Mouse (Mus musculus) cerebral cortex, adult 2 months (tissue): ENCODE data around the gene Dpy19l3.

Source experiments
- WGBS: fragments of 180-500 bp; shearing (Covaris S2); methylation state at CpG from one replicate; pipeline ENCODE4 v1.1.7; 2018; 5-methylcytosine and 5-hydroxymethylcytosine counted together

Dpy19l3 gene

DNA sequence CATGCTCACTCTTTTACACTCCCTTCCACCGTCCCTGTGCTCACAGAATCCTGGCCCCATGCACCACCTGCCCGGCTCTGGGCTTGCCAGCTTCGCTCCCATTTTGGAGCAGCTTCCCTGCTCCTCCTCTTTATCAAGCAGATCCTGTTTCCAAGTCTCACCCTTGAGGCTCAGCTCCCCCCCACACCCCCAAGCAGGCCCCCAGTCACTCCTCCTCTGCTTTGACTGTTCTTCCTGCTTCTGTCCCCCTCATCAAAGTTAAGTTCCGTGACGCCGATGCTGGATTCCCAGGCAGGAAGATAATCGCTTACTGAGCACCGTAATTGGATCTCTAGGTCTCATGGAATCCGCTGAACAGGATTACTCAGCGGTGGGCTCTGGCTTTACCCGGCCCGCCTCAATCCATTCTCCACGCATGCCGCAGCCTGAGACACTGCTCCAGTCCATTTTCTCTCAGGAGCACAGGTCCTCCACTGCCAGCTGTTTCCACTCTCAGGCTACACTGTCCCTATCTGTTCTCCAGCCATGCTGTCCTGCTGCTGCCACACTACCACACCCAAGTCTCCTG, 6.8 kb downstream of the Dpy19l3 start:
- WGBS = 78% methylated on average over 14 of the region's 14 CpGs

DNA sequence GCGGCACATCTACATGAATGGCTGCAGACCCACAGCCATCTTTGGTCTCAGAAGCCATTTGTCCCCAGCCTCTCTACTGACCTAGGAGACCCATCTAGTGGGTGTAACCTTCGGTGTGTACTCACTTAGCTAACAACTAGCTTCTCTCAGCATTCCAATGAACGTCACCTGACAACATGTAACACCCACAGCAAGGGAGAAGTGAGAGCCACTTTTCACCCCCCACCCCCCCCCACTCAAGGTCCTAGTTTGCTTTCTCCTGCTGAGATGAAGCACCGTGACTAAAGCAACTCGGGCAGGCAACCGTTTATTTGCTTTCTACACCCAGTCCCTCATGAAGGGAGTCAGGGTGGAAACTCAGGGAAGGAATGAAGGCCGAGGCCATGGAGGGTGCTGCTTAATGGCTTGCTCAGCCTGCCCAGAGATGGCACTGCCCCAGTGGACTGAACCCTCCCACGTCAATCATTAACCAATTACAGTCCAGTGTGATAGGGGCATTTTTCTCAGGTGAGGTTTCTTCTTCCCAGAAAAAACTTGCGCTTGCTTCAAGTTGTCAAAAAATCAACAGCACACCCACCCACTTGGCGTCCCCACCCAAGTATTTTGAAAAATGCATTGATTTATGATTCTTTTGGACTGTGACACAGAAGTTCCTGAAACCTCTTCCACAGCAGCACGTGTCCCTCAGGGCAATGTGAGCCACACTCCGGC, 7.4 kb downstream of the Dpy19l3 start:
- 89% methylated on average over 12 of the region's 12 CpGs for WGBS

DNA sequence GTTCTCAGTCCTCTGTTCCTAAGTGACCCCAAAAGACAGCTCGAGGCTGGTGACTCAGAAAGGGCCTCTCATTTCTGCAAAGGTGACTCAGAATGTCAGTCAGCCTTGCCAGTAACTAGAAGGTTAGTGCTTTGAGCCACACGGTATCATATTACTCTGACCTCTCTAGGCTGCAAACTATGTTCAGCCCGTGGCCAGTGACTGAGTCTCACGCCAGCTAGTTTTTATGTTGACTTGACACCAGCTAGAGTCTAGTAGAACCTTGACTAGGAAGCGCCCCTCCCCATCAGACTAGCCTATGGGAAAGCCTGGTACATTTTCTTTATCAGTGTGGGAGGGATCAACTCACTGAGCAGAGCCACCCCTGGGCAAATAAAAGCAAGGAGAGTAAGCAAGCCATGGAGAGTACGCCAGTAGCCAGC, 9.0 kb downstream of the Dpy19l3 start:
- WGBS = 75% methylated on average over 6 of the region's 6 CpGs

DNA sequence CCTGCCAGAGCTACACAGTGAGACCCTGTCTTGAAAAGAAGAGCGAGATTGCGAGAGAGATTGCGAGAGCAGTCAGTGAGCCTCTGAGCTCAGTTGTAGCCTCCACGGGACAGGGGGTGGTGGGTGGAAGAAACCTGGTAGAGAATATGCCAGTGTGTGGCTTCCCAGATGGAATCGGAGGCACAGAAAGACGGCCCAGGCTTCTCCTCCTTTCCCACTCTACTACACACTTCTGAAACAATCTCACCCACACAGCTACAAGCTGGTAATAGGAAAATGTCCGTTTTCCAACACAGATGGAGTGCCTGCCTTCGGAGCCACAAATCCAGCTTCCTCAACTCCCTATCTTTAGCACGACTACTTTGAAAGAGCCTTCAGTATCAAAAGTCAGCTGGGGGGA, 9.5 kb downstream of the Dpy19l3 start:
- WGBS = 37% methylated on average over 9 of the region's 9 CpGs

DNA sequence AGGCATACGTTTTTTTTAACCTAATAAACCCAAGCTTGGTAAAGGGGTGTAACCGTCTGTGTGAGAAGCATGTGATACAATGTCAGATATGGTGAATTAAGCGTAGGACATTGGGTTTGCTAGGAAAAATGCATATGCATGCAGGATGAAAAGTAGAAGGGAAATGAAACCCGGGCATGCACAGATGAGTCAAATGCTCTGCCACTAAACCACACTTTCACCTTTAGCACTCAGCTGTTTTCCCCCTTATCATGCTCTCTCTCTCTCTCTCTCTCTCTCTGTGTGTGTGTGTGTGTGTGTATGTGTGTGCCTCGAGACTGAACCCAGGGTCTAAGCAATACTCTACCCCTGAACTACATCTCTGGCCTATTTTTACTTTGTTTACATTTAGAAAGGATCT, 11.9 kb downstream of the Dpy19l3 start:
- WGBS = 64% methylated on average over 5 of the region's 5 CpGs

DNA sequence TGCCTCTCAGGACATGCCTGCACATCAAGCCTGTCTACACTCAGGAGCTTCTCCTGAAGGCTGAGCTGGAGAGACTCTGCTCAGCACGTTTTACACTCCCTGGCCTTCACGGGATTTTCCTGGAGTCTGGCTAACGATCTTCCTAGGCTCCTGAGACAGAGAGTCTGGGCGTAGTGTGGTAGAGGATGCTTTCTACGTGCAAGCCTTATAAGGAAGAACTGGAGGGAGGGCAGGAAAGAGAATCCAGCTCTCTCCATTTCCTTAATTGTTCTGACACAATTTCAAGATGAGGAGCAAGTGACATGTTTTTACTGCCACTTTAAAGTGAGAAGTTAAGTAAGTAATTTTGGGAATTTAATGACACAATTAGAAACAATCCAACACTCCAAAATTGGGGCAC, 12.4 kb downstream of the Dpy19l3 start:
- 51% methylated on average over 5 of the region's 5 CpGs for WGBS

DNA sequence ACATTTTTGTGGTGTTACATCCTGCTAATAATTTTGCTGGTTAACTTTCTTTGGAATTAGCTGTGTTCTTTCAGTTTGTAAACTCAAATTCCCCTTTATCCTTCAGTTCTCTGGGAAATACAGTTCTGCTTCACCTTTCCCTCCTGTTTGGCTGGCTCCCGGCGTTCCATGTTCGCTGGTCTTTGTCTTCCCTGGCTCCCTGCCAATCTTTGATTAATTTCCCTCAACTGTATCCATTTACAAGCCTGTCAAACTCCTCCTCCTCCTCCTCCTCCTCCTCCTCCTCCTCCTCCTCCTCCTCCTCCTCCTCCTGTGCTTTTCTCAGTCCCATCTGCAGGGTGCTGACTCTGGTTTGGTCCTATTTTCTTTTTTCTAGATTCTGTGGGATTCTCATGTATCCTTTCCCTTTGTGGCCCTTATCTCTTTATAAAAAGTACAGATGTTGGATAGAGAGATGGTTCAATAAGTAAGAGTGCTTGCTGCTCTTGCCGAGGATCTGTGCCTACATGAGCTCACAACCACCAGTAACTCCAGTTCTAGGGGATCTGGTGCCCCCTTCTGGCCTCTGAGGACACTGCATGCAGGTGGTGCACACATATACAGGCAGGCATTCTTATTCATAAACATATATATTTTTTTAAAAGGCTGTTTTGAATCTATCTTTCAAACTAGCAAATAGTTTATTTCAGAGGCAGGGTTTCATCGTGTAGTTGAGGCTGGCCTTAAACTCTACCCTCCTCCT, 13.6 kb downstream of the Dpy19l3 start:
- 64% methylated on average over 5 of the region's 5 CpGs for WGBS

DNA sequence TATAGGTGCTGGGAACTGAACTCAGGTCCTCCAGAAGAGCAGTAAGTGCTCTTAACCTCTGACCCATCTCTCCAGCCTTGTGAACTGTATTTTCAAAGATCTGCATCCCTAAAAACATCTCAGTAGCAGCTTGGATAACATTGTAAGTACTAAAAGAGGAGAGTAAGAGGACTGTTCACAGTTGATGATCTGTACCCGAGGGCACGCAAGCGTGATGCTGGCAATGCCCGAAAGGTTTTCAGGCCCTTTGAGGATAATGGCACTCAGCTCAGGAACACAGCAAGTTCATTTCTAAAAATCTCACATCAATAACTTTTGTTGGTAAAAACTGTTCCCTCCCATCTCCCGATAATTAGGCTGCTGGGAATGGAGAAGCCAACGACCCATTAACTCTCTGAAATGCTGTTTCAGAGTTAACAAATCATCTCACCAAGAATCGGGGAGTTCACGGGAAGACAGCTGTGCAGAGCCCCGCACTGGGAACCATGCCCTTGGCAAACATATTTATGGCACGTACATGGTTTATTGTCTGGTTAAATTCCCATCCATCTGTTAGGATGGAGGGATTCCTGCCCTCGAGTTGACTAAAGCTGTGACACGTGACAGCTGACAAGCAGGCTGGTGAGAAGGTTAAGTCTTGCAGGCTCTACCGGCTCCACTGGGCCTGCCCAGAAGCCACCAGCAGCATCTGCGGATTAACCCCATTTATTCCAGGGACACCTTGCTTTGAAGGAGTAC, 20.8 kb downstream of the Dpy19l3 start:
- WGBS = 60% methylated on average over 14 of the region's 14 CpGs

DNA sequence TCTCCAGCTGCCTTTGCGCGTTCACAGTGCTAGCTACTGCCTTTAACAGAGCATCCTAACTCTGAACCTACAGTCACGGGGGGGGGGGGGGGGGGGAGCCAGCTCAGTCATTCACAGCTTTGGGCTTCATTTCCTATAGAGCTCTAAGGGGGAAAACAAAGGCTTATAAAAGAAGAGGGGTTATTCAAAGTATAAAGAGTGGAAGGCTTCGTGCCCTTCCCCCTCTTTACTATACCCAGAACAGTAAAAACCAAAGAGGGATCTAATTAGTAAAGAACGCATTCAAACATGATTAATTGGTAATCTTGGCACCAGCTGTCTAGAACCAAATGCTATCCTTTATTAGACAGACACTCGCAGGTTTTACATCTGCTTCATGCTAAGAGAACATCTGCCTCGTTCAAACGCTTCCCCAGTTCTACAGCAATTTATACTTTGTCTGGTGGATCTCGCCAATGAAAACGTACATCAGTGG, 21.6 kb downstream of the Dpy19l3 start:
- 61% methylated on average over 10 of the region's 10 CpGs for WGBS

DNA sequence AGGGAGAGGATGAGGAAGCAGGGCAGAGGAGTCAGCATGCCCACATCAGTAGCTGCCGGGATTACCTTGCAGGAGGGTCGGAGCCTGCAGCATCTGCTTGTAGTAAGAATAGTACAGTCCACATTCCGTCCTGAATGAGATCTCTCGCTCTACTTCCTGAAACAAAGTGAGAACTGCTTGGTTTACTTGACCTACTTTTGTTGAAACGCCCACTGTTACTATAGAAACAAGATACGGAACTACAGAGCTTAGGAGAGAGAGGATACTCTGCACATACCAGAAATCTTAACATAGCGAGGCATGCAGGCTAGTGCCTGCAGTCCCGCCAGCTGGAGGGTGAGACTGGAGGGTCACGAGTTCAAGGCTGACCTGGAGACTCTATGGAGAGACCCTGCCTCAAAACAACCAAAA, 24.6 kb downstream of the Dpy19l3 start:
- WGBS = 28% methylated on average over 9 of the region's 9 CpGs

DNA sequence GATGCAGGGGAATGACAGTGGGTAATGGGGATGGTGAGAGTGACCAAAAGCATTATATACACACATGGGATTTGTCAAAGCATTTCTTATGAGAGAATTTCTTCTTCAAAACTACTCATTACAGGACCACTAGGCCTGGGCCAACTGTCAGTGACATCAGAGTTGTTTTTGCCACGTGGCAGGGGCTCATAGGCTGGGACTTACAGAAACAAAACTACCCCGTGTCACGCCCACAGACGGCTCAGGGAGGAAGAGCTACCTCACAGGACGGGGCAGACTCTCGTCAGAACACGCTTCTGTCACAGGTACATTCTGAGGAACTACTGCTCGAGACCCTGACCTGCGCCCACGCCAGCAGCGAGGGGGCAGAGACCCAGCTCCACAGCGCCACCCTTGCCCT, 25.9 kb downstream of the Dpy19l3 start:
- WGBS = 95% methylated on average over 12 of the region's 12 CpGs

DNA sequence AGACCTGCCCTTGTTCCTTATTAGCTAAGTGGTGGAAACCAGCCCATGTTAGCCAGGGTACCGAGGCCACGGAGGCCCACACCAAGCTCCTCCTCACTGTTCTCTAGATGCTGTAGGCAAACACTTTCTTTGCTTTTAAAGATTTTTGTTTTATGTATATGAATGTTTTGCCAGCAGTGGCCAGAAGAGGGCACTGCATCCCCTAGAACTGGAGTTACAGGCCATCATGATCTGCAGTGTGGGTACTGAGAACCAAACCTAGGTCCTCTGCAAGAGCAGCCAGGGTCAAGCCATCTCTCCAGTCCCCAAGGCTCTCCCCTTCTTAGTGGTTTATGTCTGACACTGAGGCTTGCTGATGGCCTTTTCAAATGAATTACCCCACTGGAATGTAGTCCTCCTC, 31.2 kb downstream of the Dpy19l3 start:
- WGBS = 98% methylated on average over 2 of the region's 2 CpGs

DNA sequence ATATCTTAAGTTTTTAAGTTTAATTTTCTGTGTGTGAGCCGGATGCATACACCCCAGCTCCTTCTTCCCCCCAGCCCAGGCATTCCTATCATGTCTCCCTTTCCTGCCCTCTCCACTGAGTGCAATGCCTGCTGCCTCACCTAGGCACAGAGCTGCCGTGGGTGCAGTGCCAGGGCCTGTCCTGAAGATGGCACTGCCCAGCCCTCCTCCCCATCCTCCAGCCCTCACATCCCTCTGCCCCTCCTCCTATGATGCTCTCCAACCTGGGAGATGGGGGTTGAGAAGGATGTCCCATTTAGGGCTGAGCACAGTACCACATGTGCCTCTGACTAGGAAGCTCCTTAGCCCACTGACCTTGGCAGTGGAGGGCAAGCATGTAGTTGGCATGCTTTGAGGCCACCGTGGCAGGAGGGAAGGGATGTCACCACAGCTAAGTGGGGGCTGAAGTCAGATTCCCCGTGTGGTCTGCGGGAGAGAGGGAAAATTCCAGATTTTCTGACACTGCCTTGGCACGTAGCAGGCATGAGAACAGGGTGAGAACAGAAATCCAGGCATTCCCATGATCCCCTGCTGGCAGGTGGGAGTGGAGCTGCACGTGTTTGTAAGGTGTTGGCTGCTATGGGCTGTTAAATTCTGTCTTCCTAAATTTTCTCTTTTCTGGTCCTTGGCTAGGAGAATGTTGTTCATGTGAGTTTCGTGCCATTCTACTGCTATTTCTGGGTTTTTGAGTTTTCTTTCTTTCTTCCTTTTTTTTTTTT, 35.7 kb downstream of the Dpy19l3 start:
- WGBS = 72% methylated on average over 8 of the region's 8 CpGs

DNA sequence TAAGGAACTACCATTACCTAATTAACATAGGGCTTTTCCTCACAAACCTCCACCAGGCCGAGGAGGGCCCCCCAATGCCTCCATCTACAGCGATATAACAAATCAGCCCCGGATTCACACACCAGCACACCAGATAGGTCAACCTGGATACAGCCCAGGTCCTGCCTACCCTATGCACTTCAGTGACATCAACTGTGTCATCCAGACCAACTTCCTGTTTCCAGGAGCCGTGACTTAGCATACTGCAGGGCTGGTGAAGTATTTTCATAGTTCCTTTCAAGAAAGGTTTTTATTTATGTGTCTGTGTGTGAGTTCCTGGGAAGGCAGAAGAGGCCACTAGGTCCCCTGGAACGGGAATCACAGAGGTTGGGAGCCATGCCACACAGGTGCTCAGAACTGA, 43.9 kb downstream of the Dpy19l3 start:
- 87% methylated on average over 5 of the region's 5 CpGs for WGBS

DNA sequence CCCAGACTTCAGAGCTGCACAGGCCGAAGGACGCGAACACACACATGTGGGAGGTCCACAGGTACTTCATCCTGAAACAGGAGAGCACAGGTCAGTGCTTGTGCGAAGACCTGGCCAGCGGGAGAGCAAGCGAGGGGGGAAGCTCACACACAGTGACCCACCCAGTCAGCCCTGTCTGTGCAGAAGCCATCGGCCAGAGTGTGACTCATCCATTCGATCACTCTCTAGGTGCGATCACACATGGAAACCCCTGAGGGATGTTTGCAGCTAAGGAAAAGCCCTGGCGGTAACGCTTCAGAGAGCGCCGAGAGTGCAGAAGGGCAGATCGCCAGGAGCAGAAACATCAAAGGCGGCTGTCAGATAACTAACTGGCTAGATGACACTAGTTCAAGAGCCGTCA, 46.2 kb downstream of the Dpy19l3 start:
- WGBS = 89% methylated on average over 16 of the region's 16 CpGs

DNA sequence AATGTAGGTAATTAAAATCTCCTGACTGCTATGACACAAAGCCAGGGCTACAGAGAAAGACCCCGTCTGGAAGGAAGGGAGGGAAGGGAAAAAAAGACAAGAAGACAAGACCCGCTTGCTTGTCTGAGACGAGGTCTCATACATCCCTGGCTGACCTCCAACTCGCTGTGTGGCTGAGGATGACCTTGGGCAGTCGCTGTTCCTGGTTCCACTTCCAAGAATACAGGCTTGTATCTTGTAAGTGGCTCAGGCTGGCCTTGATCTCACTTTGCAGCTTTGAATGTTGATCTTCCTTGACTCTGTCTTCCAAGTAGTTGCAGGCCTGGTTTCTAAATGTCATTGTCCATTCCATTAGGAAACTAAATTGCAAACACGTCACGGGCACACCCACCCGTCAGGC, 55.2 kb downstream of the Dpy19l3 start:
- 91% methylated on average over 8 of the region's 8 CpGs for WGBS

DNA sequence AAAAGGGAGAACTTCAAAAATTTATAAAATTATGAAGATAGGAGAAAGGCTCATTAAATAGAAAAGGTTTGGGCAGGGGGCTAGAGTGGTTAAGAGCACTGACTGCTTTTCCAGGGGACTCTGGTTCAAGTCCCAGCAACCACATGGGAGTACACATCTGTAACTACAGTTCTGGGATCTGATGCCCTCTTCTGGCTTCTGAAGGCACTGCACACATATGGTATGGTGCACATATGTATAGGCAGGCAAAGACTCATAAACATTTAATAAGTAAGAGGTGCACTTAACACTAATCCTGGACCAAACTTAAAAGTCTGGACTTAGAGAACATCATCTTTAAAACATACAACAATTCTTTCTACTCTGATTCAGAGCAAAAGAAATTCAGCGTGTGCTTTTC, 56.2 kb downstream of the Dpy19l3 start:
- WGBS = 74% methylated on average over 1 of the region's 1 CpGs

DNA sequence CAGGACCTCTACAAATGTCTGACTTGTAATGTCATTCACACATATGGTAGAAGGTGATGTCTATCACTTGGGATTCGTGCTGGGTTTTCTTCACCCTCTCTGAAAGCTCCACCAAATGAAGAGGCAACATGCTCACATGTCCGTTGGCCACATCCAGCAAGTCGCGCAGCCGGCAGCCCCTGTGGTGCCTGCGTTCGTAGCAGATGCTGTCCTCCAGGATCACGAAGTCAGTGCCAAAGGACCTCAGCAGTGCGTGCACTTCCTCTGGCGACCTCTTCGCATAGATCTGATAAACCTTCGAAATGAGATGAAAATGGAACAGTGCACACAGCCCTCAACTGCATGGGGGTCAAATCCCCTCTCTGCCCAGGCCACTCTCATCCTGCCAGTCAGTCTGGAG, 61.6 kb downstream of the Dpy19l3 start:
- 90% methylated on average over 12 of the region's 12 CpGs for WGBS

DNA sequence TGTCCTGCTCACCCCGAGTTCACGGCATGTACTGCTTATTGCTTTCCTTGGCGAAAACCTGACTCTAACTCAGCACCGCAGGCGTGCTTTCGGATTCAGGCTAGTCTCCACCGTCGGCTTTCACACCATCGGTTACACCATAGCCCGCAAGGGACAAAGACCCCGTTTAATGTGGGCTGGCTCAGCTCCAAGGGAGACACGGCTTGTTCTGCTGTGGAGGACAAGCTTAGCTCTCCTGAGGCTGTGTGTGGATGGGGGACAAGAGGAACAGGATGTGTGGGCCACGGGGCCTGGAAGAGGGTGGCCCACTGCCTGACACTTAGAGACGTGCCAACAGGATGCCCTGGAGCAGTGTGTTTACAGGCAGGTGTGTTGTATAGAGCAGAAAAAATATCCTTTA, 62.1 kb downstream of the Dpy19l3 start:
- whole genome bisulfite sequencing = 54% methylated on average over 14 of the region's 14 CpGs

DNA sequence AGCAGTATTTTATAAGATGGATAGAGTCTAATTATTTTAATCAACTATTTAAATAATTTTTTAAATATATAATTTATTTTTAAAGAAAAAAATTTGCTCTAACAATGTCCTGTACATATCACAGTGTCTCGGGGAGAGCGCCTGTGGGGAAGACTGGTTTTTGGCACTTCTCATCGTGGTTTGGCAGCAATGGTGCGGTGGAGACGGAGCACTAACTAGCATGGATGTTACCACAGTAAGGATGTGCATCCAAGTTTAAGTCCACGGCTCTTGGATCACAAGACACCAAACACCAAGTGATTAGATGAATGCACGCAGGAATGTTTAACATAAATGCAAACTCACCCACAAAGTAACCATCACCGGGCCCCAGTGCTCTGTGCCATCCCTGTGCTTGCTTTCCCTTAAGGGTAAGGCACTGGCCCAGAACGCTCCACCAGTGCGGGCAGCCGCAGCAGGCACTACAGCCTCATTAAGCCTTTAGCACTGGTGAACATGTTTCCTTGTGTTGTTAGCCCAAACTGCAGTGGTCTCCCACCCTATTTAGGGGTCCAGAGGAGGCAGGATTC, 65.4 kb downstream of the Dpy19l3 start:
- WGBS = 79% methylated on average over 11 of the region's 11 CpGs

DNA sequence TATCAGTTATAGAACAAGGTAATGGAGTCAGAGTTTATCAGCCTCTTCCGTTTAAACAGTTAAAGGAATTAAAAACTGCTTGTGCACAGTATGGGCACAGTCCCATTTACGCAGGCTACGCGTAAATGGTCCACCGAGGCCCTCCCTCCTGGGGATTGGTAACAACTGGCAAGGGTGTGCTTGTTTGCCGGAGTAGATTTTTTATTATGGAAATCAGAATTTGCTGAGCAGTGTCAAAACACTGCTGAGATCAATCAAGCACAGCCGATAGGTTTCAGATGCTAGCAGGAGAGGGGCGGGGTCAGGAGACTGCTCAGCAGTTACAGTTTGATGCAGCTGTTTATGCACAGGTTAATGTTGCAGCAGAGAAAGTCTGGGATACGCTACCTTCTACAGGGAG, 66.0 kb downstream of the Dpy19l3 start:
- 75% methylated on average over 9 of the region's 9 CpGs for WGBS
